Mouse (Mus musculus) lung, postnatal 14 days (tissue): ENCODE measurements around the gene Zmynd19.

Source experiments
- DNase-seq: peaks from one replicate; pipeline ENCODE4 v3.0.0; 2021

The Zmynd19 gene

GRCm38 (mm10) chr2:24944304-24944703, 5.3 kb upstream of the Zmynd19 start:
- peak; percentile 55 for DNase-seq

GRCm38 (mm10) chr2:24950189-24950535, 570 bp downstream of the Zmynd19 start:
- no peak for DNase-seq

GRCm38 (mm10) chr2:24952537-24953055, 3.0 kb downstream of the Zmynd19 start:
- DNase-seq, result no peak

GRCm38 (mm10) chr2:24960910-24961309, 11.3 kb downstream of the Zmynd19 start:
- peak; percentile 42 for DNase-seq

- peak; percentile 87 for DNase-seq
These were observed 12.9 kb downstream of the Zmynd19 start, which contains the start of gene Dph7 for GRCm38 (mm10) chr2:24962304-24963000. TSS of gene Dph7 (plus strand) at chr2:24962400.

GRCm38 (mm10) chr2:24970386-24970785, 20.8 kb downstream of the Zmynd19 start:
- DNase-seq, result no peak

- DNase-seq, result peak; percentile 9
These were observed 24.9 kb downstream of the Zmynd19 start for GRCm38 (mm10) chr2:24974452-24974851.

- peak; percentile 95 for DNase-seq
These were observed 25.5 kb downstream of the Zmynd19 start, which contains the start of gene Mrpl41 for GRCm38 (mm10) chr2:24974906-24975703. TSS of gene Mrpl41 (minus strand) at chr2:24975098.

GRCm38 (mm10) chr2:24975704-24976297, 26.2 kb downstream of the Zmynd19 start, which contains the start of gene Pnpla7:
TSS of gene Pnpla7 (plus strand) at chr2:24976033.
- peak; percentile 81 for DNase-seq

GRCm38 (mm10) chr2:24976960-24977359, 27.4 kb downstream of the Zmynd19 start:
- DNase-seq, result peak; percentile 11

- DNase-seq, result no peak
These were observed 38.2 kb downstream of the Zmynd19 start for GRCm38 (mm10) chr2:24987762-24988161.

- DNase-seq, result no peak
These were observed 45.7 kb downstream of the Zmynd19 start for GRCm38 (mm10) chr2:24995332-24995731.

GRCm38 (mm10) chr2:24996471-24996870, 46.9 kb downstream of the Zmynd19 start:
- no peak for DNase-seq

- DNase-seq, result peak; percentile 56
These were observed 51.1 kb downstream of the Zmynd19 start for GRCm38 (mm10) chr2:25000544-25001235.

- no peak for DNase-seq
These were observed 54.6 kb downstream of the Zmynd19 start for GRCm38 (mm10) chr2:25003946-25004786.

GRCm38 (mm10) chr2:25006767-25007166, 57.2 kb downstream of the Zmynd19 start:
- no peak for DNase-seq

- no peak for DNase-seq
These were observed 58.7 kb downstream of the Zmynd19 start for GRCm38 (mm10) chr2:25008250-25008649.
